Mouse (Mus musculus) liver, embryonic 16.5 days (tissue): ENCODE data around the gene Gp5. TPM values are rescaled to one million over a fixed set of nuclear protein-coding genes. Genes with fewer than 3 reads are reported as not detected.

Experiments
- ATAC-seq: fragments of 200-750 bp; cut with Nextera tagmentation; 2 replicates; pipeline ENCODE4 v1.8.0; 2017; ENCODE audit warnings: low read depth, mild to moderate bottlenecking, moderate number of reproducible peaks, moderate library complexity
- H3K27ac ChIP-seq: fragments of 300-500 bp; sonication (generic); 2 replicates; pipeline ENCODE4 v1.5.1; 2014; ENCODE audit warnings: mild to moderate bottlenecking, low read length
- H3K27me3 ChIP-seq: fragments of 300-500 bp; sonication (generic); 2 replicates; pipeline ENCODE4 v1.6.1; 2014; ENCODE audit warnings: low read depth, low read length, mixed read lengths; ENCODE audit not compliant: control insufficient read depth, insufficient read depth
- H3K36me3 ChIP-seq: fragments of 300-500 bp; sonication (generic); 2 replicates; pipeline ENCODE4 v1.6.1; 2014; ENCODE audit warnings: mild to moderate bottlenecking; ENCODE audit not compliant: control insufficient read depth, insufficient read depth
- H3K4me1 ChIP-seq: fragments of 300-500 bp; sonication (generic); 2 replicates; pipeline ENCODE4 v1.6.1; 2014; ENCODE audit warnings: low read depth, low read length, mixed read lengths; ENCODE audit not compliant: control insufficient read depth
- H3K4me2 ChIP-seq: fragments of 300-500 bp; sonication (generic); 2 replicates; pipeline ENCODE4 v1.6.1; 2014; ENCODE audit warnings: low read depth, low read length, mixed read lengths
- H3K4me3 ChIP-seq: fragments of 300-500 bp; sonication (generic); 2 replicates; pipeline ENCODE4 v1.5.1; 2014; ENCODE audit warnings: low read depth, mild to moderate bottlenecking, low read length
- H3K9ac ChIP-seq: fragments of 300-500 bp; sonication (generic); 2 replicates; pipeline ENCODE4 v1.6.1; 2014; ENCODE audit warnings: low read depth, low read length
- H3K9me3 ChIP-seq: fragments of 300-500 bp; sonication (generic); replicated peaks from 2 replicates; pipeline ENCODE4 v1.6.1; 2016; ENCODE audit warnings: low read length; ENCODE audit not compliant: control insufficient read depth
- WGBS: fragments of 180-500 bp; shearing (Covaris S2); extraction: QIAGEN DNeasy Blood & Tissue Kit; methylation state at CpG from one replicate; pipeline ENCODE4 v1.1.7; 2014; ENCODE audit not compliant: insufficient replicate concordance; 5-methylcytosine and 5-hydroxymethylcytosine counted together
- polyA plus RNA-seq: library from polyadenylated mRNA; unstranded; fragments of >200 nt; fragmentation: Nextera tagmentation; extraction: Ambion mirVana; gene quantifications from 2 replicates; pipeline ENCODE4 v1.2.1, GENCODE M21; 2015

Gp5 gene
- polyA plus RNA-seq, 1 experiment from 2014 or later = 10.5 TPM

- Histone ChIP-seq H3K36me3 (no peaks in the 10 kb centered on the region), H3K27me3 (peaks cover 33% of the 10 kb centered on the region), H3K4me2 (no peak overlapping the region), H3K4me3 (no peak overlapping the region), H3K27ac (no peak overlapping the region), H3K9ac (no peak overlapping the region), H3K9me3 (no peaks in the 10 kb centered on the region), H3K4me1 (peaks cover 26% of the 10 kb centered on the region)
- WGBS = 69% methylated on average over 4 of the region's 4 CpGs
- ATAC-seq = no peak
Observed at GRCm38 (mm10) chr16:30306102-30306501, 4.5 kb downstream of the Gp5 start.

DNA sequence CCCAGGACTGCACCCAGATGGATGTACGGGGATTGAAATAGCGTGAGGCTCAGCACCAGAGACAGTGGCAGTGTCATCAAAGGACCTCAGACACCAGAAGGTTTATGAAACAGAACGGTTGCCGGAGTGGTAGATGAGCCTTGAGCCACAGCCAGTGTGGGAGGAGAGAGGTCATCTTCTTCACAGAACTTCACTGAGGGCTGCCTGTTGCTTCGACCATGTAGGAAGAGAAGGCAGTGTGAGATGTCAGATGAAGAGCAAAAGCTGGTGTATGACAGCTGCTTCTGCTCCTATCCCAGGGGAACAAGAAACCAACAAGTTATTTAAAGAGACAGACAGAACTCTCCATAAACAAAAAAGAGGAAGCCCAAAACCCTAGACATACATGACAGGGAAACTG lies 6.3 kb downstream of the Gp5 start:
- ATAC-seq = no peak
- Histone ChIP-seq H3K36me3 (no peaks in the 10 kb centered on the region), H3K9me3 (no peaks in the 10 kb centered on the region), H3K27ac (no peak overlapping the region), H3K9ac (no peak overlapping the region), H3K4me3 (no peak overlapping the region), H3K27me3 (peaks cover 22% of the 10 kb centered on the region), H3K4me1 (peaks cover 10% of the 10 kb centered on the region), H3K4me2 (no peak overlapping the region)
- 50% methylated on average over 5 of the region's 5 CpGs for WGBS

GRCm38 (mm10) chr16:30303411-30303810 lies 7.2 kb downstream of the Gp5 start:
- Histone ChIP-seq H3K27ac (no peak overlapping the region), H3K9ac (no peak overlapping the region), H3K4me3 (no peak overlapping the region), H3K4me2 (no peak overlapping the region), H3K27me3 (peaks cover 13% of the 10 kb centered on the region), H3K4me1 (peaks cover 5% of the 10 kb centered on the region), H3K9me3 (no peaks in the 10 kb centered on the region), H3K36me3 (no peaks in the 10 kb centered on the region)
- WGBS = 67% methylated on average over 2 of the region's 2 CpGs
- no peak for ATAC-seq

GRCm38 (mm10) chr16:30302686-30303085 lies 7.9 kb downstream of the Gp5 start:
- no peak for ATAC-seq

DNA sequence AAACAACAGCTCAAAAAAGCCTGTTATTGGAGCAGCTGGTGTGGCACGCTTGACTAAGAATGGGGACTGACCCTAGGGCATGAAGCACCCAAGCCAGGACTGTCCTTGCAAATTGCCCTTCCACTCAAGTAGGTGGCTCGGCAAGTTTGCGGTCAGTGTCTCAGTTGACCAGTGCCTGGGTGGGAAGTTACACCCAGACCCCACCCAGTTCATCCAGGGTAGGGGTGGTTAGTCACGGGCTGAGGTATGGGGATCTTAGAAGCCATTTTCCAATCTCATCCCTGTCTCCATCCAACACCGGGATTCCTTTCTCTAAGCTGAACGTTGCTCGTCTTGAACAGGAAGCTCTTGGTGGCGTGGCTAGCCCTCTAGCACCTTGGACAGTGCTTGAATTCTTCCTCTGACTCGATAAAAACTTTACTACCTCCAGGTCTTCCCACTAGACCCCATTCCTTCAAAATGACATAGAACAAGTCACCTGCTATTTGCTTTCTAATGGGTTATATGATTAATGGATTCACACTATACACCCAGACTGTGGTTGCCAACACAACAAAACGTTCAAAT lies 10.8 kb downstream of the Gp5 start:
- Histone ChIP-seq H3K9me3 (no peaks in the 10 kb centered on the region), H3K4me3 (no peak overlapping the region), H3K4me1 (no peaks in the 10 kb centered on the region), H3K27ac (no peak overlapping the region), H3K4me2 (no peak overlapping the region), H3K27me3 (no peaks in the 10 kb centered on the region; the same call in 1 of the 2 replicates), H3K9ac (no peak overlapping the region), H3K36me3 (no peaks in the 10 kb centered on the region)
- no peak for ATAC-seq
- 48% methylated on average over 10 of the region's 10 CpGs for WGBS

More at GRCm38 (mm10) chr16:30302686-30303085, 7.9 kb downstream of the Gp5 start:
- Histone ChIP-seq H3K27ac (no peak overlapping the region), H3K36me3 (no peaks in the 10 kb centered on the region), H3K27me3 (peaks cover 6% of the 10 kb centered on the region), H3K9me3 (no peaks in the 10 kb centered on the region), H3K4me1 (no peaks in the 10 kb centered on the region), H3K4me3 (no peak overlapping the region), H3K9ac (no peak overlapping the region), H3K4me2 (no peak overlapping the region)
- 61% methylated on average over 6 of the region's 6 CpGs for WGBS

DNA sequence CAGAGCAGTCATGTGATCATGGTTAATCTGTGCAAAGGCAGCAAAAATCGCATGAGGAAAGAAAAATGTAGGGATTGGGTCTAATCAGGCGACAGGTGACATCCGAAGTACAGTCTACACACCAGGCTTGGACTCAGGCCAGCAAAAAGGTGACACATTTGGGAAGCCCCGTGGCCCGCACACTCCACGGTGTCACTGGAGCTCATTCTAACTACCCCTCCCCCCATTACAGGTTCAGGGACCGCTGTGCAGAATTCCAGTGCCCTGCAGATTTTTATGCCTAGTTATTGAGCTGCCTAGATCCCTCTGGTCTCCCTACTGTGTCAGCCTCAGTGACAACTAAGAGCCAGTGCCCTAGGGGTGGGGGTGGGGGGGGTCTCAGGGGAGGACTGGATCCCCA lies 13.1 kb downstream of the Gp5 start:
- H3K36me3 ChIP-seq = no peaks in the 10 kb centered on the region
- H3K9me3 ChIP-seq = no peaks in the 10 kb centered on the region
- no peak overlapping the region for H3K4me3 ChIP-seq
- H3K4me2 ChIP-seq = no peak overlapping the region
- no peaks in the 10 kb centered on the region for H3K4me1 ChIP-seq
- no peak overlapping the region for H3K9ac ChIP-seq
- H3K27me3 ChIP-seq = no peaks in the 10 kb centered on the region
- WGBS = 70% methylated on average over 7 of the region's 7 CpGs
- H3K27ac ChIP-seq = no peak overlapping the region
- ATAC-seq = no peak

- H3K27ac ChIP-seq = no peak overlapping the region
- H3K36me3 ChIP-seq = no peaks in the 10 kb centered on the region
- H3K9me3 ChIP-seq = no peaks in the 10 kb centered on the region
- H3K4me3 ChIP-seq = no peak overlapping the region
- 70% methylated on average over 11 of the region's 11 CpGs for WGBS
- H3K4me2 ChIP-seq = no peak overlapping the region
- ATAC-seq = no peak
- no peaks in the 10 kb centered on the region for H3K4me1 ChIP-seq
- H3K9ac ChIP-seq = no peak overlapping the region
- H3K27me3 ChIP-seq = no peaks in the 10 kb centered on the region
Observed at GRCm38 (mm10) chr16:30296601-30297275, 13.8 kb downstream of the Gp5 start.

GRCm38 (mm10) chr16:30295106-30295505 lies 15.5 kb downstream of the Gp5 start:
- no peak for ATAC-seq
- Histone ChIP-seq H3K4me2 (no peak overlapping the region), H3K27me3 (no peaks in the 10 kb centered on the region), H3K4me1 (no peaks in the 10 kb centered on the region), H3K36me3 (no peaks in the 10 kb centered on the region), H3K27ac (no peak overlapping the region), H3K9ac (no peak overlapping the region), H3K4me3 (no peak overlapping the region), H3K9me3 (no peaks in the 10 kb centered on the region)
- WGBS = 62% methylated on average over 7 of the region's 7 CpGs

GRCm38 (mm10) chr16:30290436-30290835 lies 20.1 kb downstream of the Gp5 start:
- H3K9ac ChIP-seq = no peak overlapping the region
- H3K27ac ChIP-seq = no peak overlapping the region
- ATAC-seq = no peak
- H3K4me1 ChIP-seq = no peaks in the 10 kb centered on the region
- WGBS = 67% methylated on average over 6 of the region's 6 CpGs
- no peaks in the 10 kb centered on the region for H3K9me3 ChIP-seq
- no peaks in the 10 kb centered on the region for H3K36me3 ChIP-seq
- no peaks in the 10 kb centered on the region for H3K27me3 ChIP-seq
- H3K4me2 ChIP-seq = no peak overlapping the region
- H3K4me3 ChIP-seq = no peak overlapping the region
